Mouse (Mus musculus): ENCODE results near the gene Adora3.

Adora3 gene

GRCm38 (mm10) chr3:105870558-105870957 lies at the start of gene Adora3, which contains the start of gene Tmigd3:
Adora3 (plus strand) TSS chr3:105870858.
Tmigd3 (plus strand) TSS chr3:105870903.
- no peak for DNase-seq (ENCODE audit: low spot score in 2 of 2)

- no peak for DNase-seq (ENCODE audit: low spot score in 2 of 2)
These were observed 49.2 kb upstream of the Adora3 start for GRCm38 (mm10) chr3:105821504-105821903.

GRCm38 (mm10) chr3:105823609-105824008 lies 47.0 kb upstream of the Adora3 start:
- no peak for DNase-seq (ENCODE audit: low spot score in 2 of 2)

GRCm38 (mm10) chr3:105824103-105824502 lies 46.6 kb upstream of the Adora3 start:
- DNase-seq (ENCODE audit: low spot score in 2 of 2) = no peak

GRCm38 (mm10) chr3:105824704-105825103 lies 46.0 kb upstream of the Adora3 start:
- no peak for DNase-seq (ENCODE audit: low spot score in 2 of 2)

- no peak for DNase-seq (ENCODE audit: low spot score in 2 of 2)
These were observed 45.0 kb upstream of the Adora3 start for GRCm38 (mm10) chr3:105825501-105826161.

- no peak for DNase-seq (ENCODE audit: low spot score in 2 of 2)
These were observed 39.1 kb upstream of the Adora3 start for GRCm38 (mm10) chr3:105831584-105831983.

- no peak for DNase-seq (ENCODE audit: low spot score in 2 of 2)
These were observed 34.8 kb upstream of the Adora3 start for GRCm38 (mm10) chr3:105835875-105836274.

- DNase-seq (ENCODE audit: low spot score in 2 of 2) = no peak
These were observed 33.8 kb upstream of the Adora3 start for GRCm38 (mm10) chr3:105836883-105837282.

- no peak for DNase-seq (ENCODE audit: low spot score in 2 of 2)
These were observed 32.0 kb upstream of the Adora3 start for GRCm38 (mm10) chr3:105838655-105839054.

- no peak for DNase-seq (ENCODE audit: low spot score in 2 of 2)
These were observed 30.8 kb upstream of the Adora3 start for GRCm38 (mm10) chr3:105839836-105840235.

GRCm38 (mm10) chr3:105846294-105847069 lies 24.2 kb upstream of the Adora3 start:
- no peak for DNase-seq (ENCODE audit: low spot score in 2 of 2)

- DNase-seq (ENCODE audit: low spot score in 2 of 2) = no peak
These were observed 16.9 kb upstream of the Adora3 start for GRCm38 (mm10) chr3:105853781-105854180.

- no peak for DNase-seq (ENCODE audit: low spot score in 2 of 2)
These were observed 15.9 kb upstream of the Adora3 start for GRCm38 (mm10) chr3:105854786-105855185.

- DNase-seq (ENCODE audit: low spot score in 2 of 2) = no peak
These were observed 13.1 kb upstream of the Adora3 start for GRCm38 (mm10) chr3:105857513-105857912.

GRCm38 (mm10) chr3:105861747-105862366 lies 8.8 kb upstream of the Adora3 start:
- DNase-seq (ENCODE audit: low spot score in 2 of 2) = no peak

GRCm38 (mm10) chr3:105864123-105864522 lies 6.5 kb upstream of the Adora3 start:
- no peak for DNase-seq (ENCODE audit: low spot score in 2 of 2)

- no peak for DNase-seq (ENCODE audit: low spot score in 2 of 2)
These were observed 5.5 kb upstream of the Adora3 start for GRCm38 (mm10) chr3:105865122-105865521.

- DNase-seq (ENCODE audit: low spot score in 2 of 2) = no peak
These were observed 2.5 kb upstream of the Adora3 start for GRCm38 (mm10) chr3:105868135-105868534.

- DNase-seq (ENCODE audit: low spot score in 2 of 2) = peak in 1 of 2 experiments; percentile 33
These were observed 1.4 kb downstream of the Adora3 start for GRCm38 (mm10) chr3:105872034-105872433.

- DNase-seq (ENCODE audit: low spot score in 2 of 2) = peak in 1 of 2 experiments; percentile 29
These were observed 1.9 kb downstream of the Adora3 start for GRCm38 (mm10) chr3:105872579-105872978.

All from spleen, postnatal 4 days (tissue).